Mouse (Mus musculus) gastrocnemius, postnatal 36 days (tissue): ENCODE results near the gene Prkn. TPM values are rescaled to one million over a fixed set of nuclear protein-coding genes. Genes with fewer than 3 reads are reported as not detected.

ENCODE experiments used
- DNase-seq, 2 experiments: peaks; one replicate each; pipeline ENCODE4 v3.0.0; 2022
- intact Hi-C: fragments of 180-260 bp; cut with DNase I; formaldehyde crosslinking; loops from one replicate; pipeline ENCODE4 v1.15.1; 2025
- total RNA-seq, 2 experiments: library from RNA; stranded (reverse); gene quantifications; 2 replicates each; pipeline ENCODE4 v1.2.3; 2021

The Prkn gene
- total RNA-seq, 2 experiments from 2014 or later, result 15.2 TPM

DNA sequence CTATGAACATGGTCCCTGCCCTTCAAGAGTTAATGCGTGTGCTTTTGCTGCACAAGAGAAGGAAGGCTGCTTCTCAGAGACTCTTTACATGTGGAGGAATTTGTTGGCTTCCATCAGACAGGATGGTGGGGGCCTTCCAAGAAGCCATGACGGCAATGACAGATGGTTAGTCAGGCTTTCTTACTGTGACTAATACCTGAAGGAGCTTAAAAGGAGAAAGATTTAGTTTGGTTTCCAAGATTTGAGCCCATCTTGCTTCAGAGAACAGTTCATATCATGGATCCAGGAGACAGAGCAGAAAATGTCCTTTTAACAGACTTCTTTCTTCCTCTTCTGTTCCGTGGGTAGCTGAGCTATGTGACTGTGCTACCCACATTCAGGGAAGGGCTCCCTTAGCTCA is 666.9 kb downstream of the Prkn start:
- no peak for DNase-seq
- intact Hi-C loops, result no loop called here

GRCm38 (mm10) chr17:11510081-11510480 is 669.9 kb downstream of the Prkn start:
- intact Hi-C loops, result no loop called here
- no peak for DNase-seq

DNA sequence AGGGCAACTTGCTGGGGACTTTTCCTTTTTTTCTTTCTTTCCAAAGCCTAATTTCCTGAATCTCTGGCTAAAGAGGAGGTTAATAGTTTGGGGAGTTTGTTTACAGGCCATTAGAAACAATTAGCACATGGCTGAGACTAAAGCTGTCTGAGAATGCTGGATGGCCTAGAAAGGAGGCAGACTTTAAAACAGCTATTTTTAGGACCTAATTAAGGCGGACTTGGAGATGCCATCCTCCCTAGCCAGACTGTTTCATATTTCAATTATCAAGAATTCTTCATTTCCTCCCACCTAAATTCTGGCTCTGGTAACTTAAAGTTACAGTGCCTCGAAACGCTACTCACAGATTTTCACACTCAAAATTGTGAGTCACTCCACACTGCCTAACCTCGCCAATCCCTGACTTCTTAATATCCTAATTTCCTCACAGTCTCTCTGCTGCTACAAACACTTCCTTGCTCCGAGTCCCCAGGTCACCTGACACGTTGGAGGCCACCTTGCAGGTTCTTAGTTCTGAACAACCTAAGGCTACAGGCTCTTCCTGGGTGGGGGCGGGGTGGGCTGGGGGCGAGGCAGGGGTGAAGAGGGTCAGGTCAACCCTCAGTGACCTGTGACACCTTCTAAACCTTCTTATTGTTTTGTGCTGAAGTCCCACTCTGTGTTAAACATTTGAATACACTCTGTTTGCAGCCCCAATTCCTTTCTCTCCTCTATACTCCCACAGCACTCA is 674.0 kb downstream of the Prkn start:
- intact Hi-C loops, result no loop called here
- no peak for DNase-seq

DNA sequence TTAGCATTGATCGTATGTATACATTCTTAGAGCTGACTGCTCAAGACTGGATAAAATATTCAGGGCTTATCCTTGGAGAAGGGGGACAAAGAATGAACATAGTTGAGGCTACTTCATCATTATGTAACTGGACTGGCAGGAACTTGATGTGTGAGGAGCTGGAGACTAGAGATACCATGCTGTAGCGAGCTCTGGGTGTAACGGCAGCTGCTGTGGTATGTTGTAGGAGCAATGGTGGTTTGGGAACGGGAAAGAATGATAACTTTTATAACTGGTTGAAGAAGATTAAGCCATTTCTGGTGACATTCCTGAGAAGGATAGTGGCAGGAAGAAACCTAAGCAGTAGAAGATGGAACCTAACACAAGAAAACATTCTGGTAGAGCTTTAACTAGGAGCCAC is 675.4 kb downstream of the Prkn start:
- intact Hi-C loops, result no loop called here
- DNase-seq, result no peak

DNA sequence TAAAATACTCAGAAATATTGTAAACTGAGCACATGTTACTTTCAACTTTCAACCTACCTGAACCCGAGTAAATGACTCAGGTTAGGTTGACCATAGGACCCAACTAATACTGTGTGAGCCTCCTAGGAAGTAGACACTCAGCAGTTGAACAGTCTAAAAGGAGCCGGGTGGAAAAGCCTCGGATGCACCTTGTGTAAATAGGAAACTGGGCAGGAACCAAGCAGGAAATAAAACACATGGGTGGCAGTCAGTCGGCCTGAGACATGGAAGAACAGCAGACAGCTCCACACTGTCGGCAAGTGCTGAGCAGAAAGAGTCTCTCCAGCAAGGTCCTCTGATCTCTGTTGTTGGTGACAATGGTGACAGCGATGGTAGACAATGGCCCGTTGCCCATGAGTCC is 676.0 kb downstream of the Prkn start:
- intact Hi-C loops, result no loop called here
- DNase-seq, result no peak

- no peak for DNase-seq
- intact Hi-C loops, result no loop called here
These were observed 691.9 kb downstream of the Prkn start for GRCm38 (mm10) chr17:11532066-11532465.

GRCm38 (mm10) chr17:11532748-11533147 is 692.6 kb downstream of the Prkn start:
- intact Hi-C loops, result no loop called here
- DNase-seq, result no peak

DNA sequence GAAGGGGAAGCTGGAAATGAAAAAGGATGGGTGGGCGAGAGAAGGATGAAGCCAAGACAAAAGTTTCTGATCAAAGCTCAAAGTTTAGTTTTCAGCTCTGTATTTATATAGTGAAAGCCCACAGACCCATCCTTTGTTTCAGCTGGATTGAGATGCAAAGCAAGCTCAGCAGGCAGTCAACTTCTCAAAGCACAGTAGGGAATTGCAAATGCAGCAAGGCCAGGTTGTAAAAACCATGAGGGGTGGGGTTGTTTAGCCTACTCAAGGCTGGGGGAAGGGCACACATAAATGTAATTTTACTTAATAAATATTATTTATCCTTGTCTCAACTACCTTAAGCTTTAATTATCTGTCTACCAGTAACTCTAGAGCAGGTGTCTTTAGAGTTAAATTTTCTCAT is 693.7 kb downstream of the Prkn start:
- no peak for DNase-seq
- intact Hi-C loops, result no loop called here

DNA sequence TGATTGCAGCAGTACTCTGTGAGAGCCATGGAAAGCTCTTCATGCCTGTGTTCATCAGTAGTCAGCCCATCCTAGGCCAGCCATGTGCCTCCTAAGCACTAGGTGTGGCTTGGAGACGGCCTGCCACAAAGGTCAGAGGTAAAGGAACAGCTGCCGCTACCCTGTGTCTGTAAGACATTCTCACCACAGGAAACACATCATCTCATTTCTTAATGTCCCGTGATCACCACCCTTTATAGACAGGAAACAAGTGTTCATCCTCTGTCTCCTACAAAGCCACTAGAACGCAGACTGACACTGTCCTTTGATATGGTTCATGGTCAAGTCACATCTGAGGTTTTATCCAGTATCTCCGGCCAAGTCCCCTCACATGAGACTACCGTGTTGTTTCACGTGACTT is 698.6 kb downstream of the Prkn start:
- DNase-seq, result no peak
- intact Hi-C loops, result no loop called here

GRCm38 (mm10) chr17:11541928-11542623 is 701.9 kb downstream of the Prkn start:
- DNase-seq, result no peak
- intact Hi-C loops, result no loop called here

DNA sequence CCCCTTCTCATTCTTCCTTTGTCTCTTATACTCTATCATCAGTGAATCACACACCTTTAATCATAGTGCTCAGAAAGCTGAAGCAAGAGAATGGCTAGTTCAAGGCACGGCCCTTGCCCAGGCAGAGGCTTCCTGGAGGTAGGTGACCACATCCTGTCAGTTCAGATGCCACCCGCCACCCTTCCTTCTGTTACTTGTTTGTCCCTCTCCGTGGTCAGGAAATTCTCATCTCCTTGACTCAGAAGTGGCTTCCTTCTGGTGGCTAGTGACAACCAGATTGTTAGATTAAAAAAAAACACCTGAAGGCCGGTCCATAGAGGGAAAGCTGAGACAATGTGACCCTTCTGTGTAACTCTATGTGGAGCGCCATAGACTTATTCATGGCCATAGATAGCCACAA is 710.4 kb downstream of the Prkn start:
- no peak for DNase-seq
- intact Hi-C loops, result no loop called here

GRCm38 (mm10) chr17:11565681-11566080 is 725.5 kb downstream of the Prkn start:
- intact Hi-C loops, result no loop called here
- DNase-seq, result no peak

GRCm38 (mm10) chr17:11570392-11570791 is 730.2 kb downstream of the Prkn start:
- intact Hi-C loops, result no loop called here
- no peak for DNase-seq

GRCm38 (mm10) chr17:11573666-11574065 is 733.5 kb downstream of the Prkn start:
- DNase-seq, result no peak
- intact Hi-C loops, result no loop called here

DNA sequence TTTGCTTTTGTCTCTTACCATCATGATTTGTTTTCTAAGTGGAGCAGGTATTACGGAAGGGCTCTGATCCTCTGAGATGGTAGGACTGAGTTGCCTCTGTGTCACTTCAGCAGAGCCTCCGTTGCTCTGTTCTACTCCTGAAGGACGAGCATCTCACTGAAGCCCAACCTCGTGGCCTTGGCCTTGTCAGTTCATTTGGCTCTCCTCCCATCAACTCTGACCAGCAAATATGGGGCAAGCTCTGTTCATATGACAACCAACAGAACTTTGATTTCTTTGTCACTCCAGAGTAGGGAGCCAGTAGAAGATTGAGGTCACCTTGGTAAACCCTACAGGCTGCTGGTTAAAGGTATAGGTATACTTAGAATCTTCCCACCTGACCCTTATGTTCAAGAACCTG is 745.3 kb downstream of the Prkn start:
- DNase-seq, result no peak
- intact Hi-C loops, result no loop called here

DNA sequence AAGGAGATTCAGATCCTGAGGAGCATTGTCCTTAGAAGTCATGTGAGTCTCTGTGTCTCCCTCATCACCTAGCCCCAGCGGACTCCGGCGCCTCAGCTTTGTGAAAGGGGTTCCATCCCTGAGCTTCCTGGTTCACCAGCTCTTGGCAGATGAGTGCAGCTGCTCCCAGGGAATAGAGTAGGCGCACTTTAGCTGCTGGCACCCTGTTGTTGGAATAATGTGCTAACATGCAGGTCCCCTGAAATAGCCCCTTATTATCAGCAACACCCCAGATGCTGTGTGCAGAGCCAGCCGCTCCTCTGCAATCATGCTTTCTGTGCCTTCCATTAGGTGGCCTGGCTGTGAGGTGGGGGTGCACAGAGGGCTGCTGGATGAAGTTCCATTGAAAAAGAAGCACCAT is 767.7 kb downstream of the Prkn start:
- intact Hi-C loops, result no loop called here
- DNase-seq, result no peak

GRCm38 (mm10) chr17:11611459-11611858 is 771.3 kb downstream of the Prkn start:
- intact Hi-C loops, result no loop called here

GRCm38 (mm10) chr17:11612801-11613531 is 772.8 kb downstream of the Prkn start:
- DNase-seq, result no peak
- intact Hi-C loops, result no loop called here

More at GRCm38 (mm10) chr17:11611459-11611858, 771.3 kb downstream of the Prkn start:
- no peak for DNase-seq

DNA sequence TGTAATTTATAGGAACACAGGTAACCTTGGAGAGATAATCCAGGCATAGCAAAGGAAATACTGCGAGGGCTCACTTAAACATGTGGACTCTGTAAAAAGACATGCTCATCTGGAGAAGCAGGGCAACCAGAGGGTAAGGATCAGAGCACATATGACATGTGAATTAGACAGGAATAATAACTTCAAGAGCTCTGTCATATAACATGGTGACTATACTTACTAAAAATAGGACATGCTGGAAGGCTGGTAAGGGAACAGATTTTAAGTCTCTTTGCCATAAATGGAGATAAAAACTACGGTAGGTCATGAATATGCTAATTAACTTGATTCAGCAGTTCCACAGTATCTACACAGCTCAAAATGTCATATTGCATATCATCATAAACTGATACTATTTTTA is 777.4 kb downstream of the Prkn start:
- DNase-seq, result no peak
- intact Hi-C loops, result no loop called here

GRCm38 (mm10) chr17:11618886-11619590 is 778.9 kb downstream of the Prkn start:
- DNase-seq, result no peak
- intact Hi-C loops, result no loop called here

DNA sequence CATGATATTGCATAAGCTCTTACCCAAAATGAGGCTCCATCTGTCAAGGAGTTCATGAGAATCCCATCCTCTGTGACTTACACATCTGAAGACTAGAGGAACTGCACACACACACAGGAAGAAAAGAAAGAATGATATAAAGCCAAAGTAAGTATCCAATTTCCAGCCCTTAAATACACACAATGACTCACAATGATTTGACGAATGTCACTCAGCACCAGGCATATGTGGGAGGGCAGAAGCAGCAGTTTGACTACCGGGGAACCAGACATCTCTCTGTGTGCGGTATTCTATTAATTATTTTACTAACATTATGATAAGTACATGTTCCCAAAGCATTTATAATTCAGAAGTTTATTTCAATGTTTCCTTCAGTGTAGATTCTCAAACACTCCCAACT is 780.6 kb downstream of the Prkn start:
- no peak for DNase-seq
- intact Hi-C loops, result no loop called here
